Mouse (Mus musculus): ENCODE results near the gene Scap. TPM values are rescaled to one million over a fixed set of nuclear protein-coding genes. Genes with fewer than 3 reads are reported as not detected.
A peak's percentile ranks its signal among the peaks of the same experiment; 100 is the strongest.
"Not testable (repeated sequence)": the region's sequence is repeated elsewhere in the genome, so short reads cannot be mapped to it uniquely, and the experiment has no call there.

Gene Scap
- polyA plus RNA-seq, 1 experiment, result 1.5 TPM

GRCm38 (mm10) chr9:110390843-110391242, 57.8 kb downstream of the Scap start:
- no peak overlapping the region for H3K4me3 ChIP-seq (replicated peaks)
- no peaks in the 10 kb centered on the region for H3K9me3 ChIP-seq (ENCODE audit: control insufficient read depth, low read length)
- peaks cover 89% of the 10 kb centered on the region for H3K36me3 ChIP-seq (ENCODE audit: control insufficient read depth)
- TF ChIP-seq TAL1 (IDR thresholded peaks at IDR 0.05; ENCODE audit: low read length) (no peak), GATA1 (IDR thresholded peaks at IDR 0.05; ENCODE audit: low read length) (no peak)
- no peaks in the 10 kb centered on the region for H3K27me3 ChIP-seq (ENCODE audit: control insufficient read depth)
- H3K4me1 ChIP-seq (ENCODE audit: control insufficient read depth), result no peaks in the 10 kb centered on the region

- Histone ChIP-seq H3K27me3 (ENCODE audit: control insufficient read depth) (no peaks in the 10 kb centered on the region), H3K36me3 (ENCODE audit: control insufficient read depth) (peaks cover 74% of the 10 kb centered on the region), H3K4me1 (ENCODE audit: control insufficient read depth) (no peaks in the 10 kb centered on the region), H3K4me3 (replicated peaks) (no peak overlapping the region), H3K9me3 (ENCODE audit: control insufficient read depth, low read length) (no peaks in the 10 kb centered on the region)
- TF ChIP-seq TAL1 (IDR thresholded peaks at IDR 0.05; ENCODE audit: low read length), result no peak
- TF ChIP-seq GATA1 (IDR thresholded peaks at IDR 0.05; ENCODE audit: low read length), result no peak
Measured at GRCm38 (mm10) chr9:110393295-110393694, 60.2 kb downstream of the Scap start.

GRCm38 (mm10) chr9:110400650-110401049, 67.6 kb downstream of the Scap start:
- Histone ChIP-seq H3K9me3 (ENCODE audit: control insufficient read depth, low read length) (no peaks in the 10 kb centered on the region), H3K36me3 (ENCODE audit: control insufficient read depth) (peaks cover 18% of the 10 kb centered on the region), H3K4me1 (ENCODE audit: control insufficient read depth) (no peaks in the 10 kb centered on the region; the same call in 1 of the 2 replicates), H3K4me3 (replicated peaks) (no peak overlapping the region), H3K27me3 (ENCODE audit: control insufficient read depth) (no peaks in the 10 kb centered on the region)
- TF ChIP-seq TAL1 (IDR thresholded peaks at IDR 0.05; ENCODE audit: low read length), result no peak
- no peak for TF ChIP-seq GATA1 (IDR thresholded peaks at IDR 0.05; ENCODE audit: low read length)

- H3K27me3 ChIP-seq (ENCODE audit: control insufficient read depth), result no peaks in the 10 kb centered on the region
- H3K4me3 ChIP-seq (replicated peaks), result no peak overlapping the region
- TF ChIP-seq GATA1 (IDR thresholded peaks at IDR 0.05; ENCODE audit: low read length), result no peak
- TF ChIP-seq TAL1 (IDR thresholded peaks at IDR 0.05; ENCODE audit: low read length), result no peak
- H3K9me3 ChIP-seq (ENCODE audit: control insufficient read depth, low read length), result no peaks in the 10 kb centered on the region
- peaks cover 12% of the 10 kb centered on the region for H3K4me1 ChIP-seq (ENCODE audit: control insufficient read depth)
- peaks cover 8% of the 10 kb centered on the region for H3K36me3 ChIP-seq (ENCODE audit: control insufficient read depth)
Measured at GRCm38 (mm10) chr9:110402731-110403130, 69.6 kb downstream of the Scap start.

GRCm38 (mm10) chr9:110403240-110403639, 70.2 kb downstream of the Scap start:
- peaks cover 16% of the 10 kb centered on the region for H3K4me1 ChIP-seq (ENCODE audit: control insufficient read depth)
- not testable (repeated sequence) for H3K36me3 ChIP-seq (ENCODE audit: control insufficient read depth); H3K9me3 ChIP-seq (ENCODE audit: control insufficient read depth, low read length); H3K27me3 ChIP-seq (ENCODE audit: control insufficient read depth); H3K4me3 ChIP-seq (replicated peaks)

- Histone ChIP-seq H3K9me3 (ENCODE audit: control insufficient read depth, low read length) (no peaks in the 10 kb centered on the region), H3K4me1 (ENCODE audit: control insufficient read depth) (peaks cover 26% of the 10 kb centered on the region), H3K27me3 (ENCODE audit: control insufficient read depth) (peaks cover 10% of the 10 kb centered on the region), H3K36me3 (ENCODE audit: control insufficient read depth) (no peaks in the 10 kb centered on the region; the same call in 1 of the 2 replicates), H3K4me3 (replicated peaks) (peak overlapping the region; percentile 94)
- TF ChIP-seq GATA1 (IDR thresholded peaks at IDR 0.05; ENCODE audit: low read length) (no peak), TAL1 (IDR thresholded peaks at IDR 0.05; ENCODE audit: low read length) (no peak)
Measured at GRCm38 (mm10) chr9:110407311-110408098, 74.4 kb downstream of the Scap start.

GRCm38 (mm10) chr9:110408099-110408773, 75.1 kb downstream of the Scap start, which contains the start of gene Ptpn23:
Gene Ptpn23 (minus strand): TSS chr9:110408213.
- TF ChIP-seq TAL1 (IDR thresholded peaks at IDR 0.05; ENCODE audit: low read length) (no peak), GATA1 (IDR thresholded peaks at IDR 0.05; ENCODE audit: low read length) (no peak)
- Histone ChIP-seq H3K4me1 (ENCODE audit: control insufficient read depth) (peaks cover 26% of the 10 kb centered on the region), H3K9me3 (ENCODE audit: control insufficient read depth, low read length) (no peaks in the 10 kb centered on the region), H3K27me3 (ENCODE audit: control insufficient read depth) (peaks cover 10% of the 10 kb centered on the region), H3K36me3 (ENCODE audit: control insufficient read depth) (no peaks in the 10 kb centered on the region; the same call in 1 of the 2 replicates), H3K4me3 (replicated peaks) (peak within 1 kb of the TSS; percentile 94)

GRCm38 (mm10) chr9:110410908-110411887, 78.1 kb downstream of the Scap start:
- Histone ChIP-seq H3K27me3 (ENCODE audit: control insufficient read depth) (peaks cover 10% of the 10 kb centered on the region), H3K4me1 (ENCODE audit: control insufficient read depth) (peaks cover 24% of the 10 kb centered on the region), H3K36me3 (ENCODE audit: control insufficient read depth) (no peaks in the 10 kb centered on the region), H3K4me3 (replicated peaks) (no peak overlapping the region), H3K9me3 (ENCODE audit: control insufficient read depth, low read length) (no peaks in the 10 kb centered on the region)
- TF ChIP-seq GATA1 (IDR thresholded peaks at IDR 0.05; ENCODE audit: low read length), result no peak
- no peak for TF ChIP-seq TAL1 (IDR thresholded peaks at IDR 0.05; ENCODE audit: low read length)
